Mouse (Mus musculus) hindbrain, postnatal 0 days (tissue): ENCODE data around the gene Kcnip1. TPM values are rescaled to one million over a fixed set of nuclear protein-coding genes. Genes with fewer than 3 reads are reported as not detected.

Experiments
- ATAC-seq: fragments of 200-750 bp; cut with Nextera tagmentation; 2 replicates; pipeline ENCODE4 v1.8.0; 2017; ENCODE audit warnings: mild to moderate bottlenecking, moderate TSS enrichment, moderate library complexity
- DNase-seq: peaks from one replicate; pipeline ENCODE4 v3.0.0-alpha.2; 2015; ENCODE audit warnings: low spot score
- H3K27ac ChIP-seq: fragments of 300-500 bp; sonication (generic); 2 replicates; pipeline ENCODE4 v1.5.1; 2014; ENCODE audit warnings: mild to moderate bottlenecking
- H3K27me3 ChIP-seq: fragments of 300-500 bp; sonication (generic); 2 replicates; pipeline ENCODE4 v1.6.1; 2014; ENCODE audit warnings: low read length, mixed read lengths; ENCODE audit not compliant: insufficient read depth
- H3K36me3 ChIP-seq: fragments of 300-500 bp; sonication (generic); 2 replicates; pipeline ENCODE4 v1.6.1; 2014; ENCODE audit warnings: low read length, mixed read lengths; ENCODE audit not compliant: insufficient read depth
- H3K4me1 ChIP-seq: fragments of 300-500 bp; sonication (generic); 2 replicates; pipeline ENCODE4 v1.6.1; 2014; ENCODE audit warnings: antibody characterized with exemption, low read length, mixed read lengths; ENCODE audit not compliant: insufficient read depth
- H3K4me2 ChIP-seq: fragments of 300-500 bp; sonication (generic); 2 replicates; pipeline ENCODE4 v1.6.1; 2014; ENCODE audit warnings: low read depth, mild to moderate bottlenecking, low read length, moderate library complexity, mixed read lengths
- H3K4me3 ChIP-seq: fragments of 300-500 bp; sonication (generic); 2 replicates; pipeline ENCODE4 v1.5.1; 2014; ENCODE audit warnings: low read length
- H3K9ac ChIP-seq: fragments of 300-500 bp; sonication (generic); replicated peaks from 2 replicates; pipeline ENCODE4 v1.6.1; 2014; ENCODE audit warnings: mild to moderate bottlenecking, low read length, moderate library complexity, mixed read lengths
- H3K9me3 ChIP-seq: fragments of 300-500 bp; sonication (generic); 2 replicates; pipeline ENCODE4 v1.6.1; 2016; ENCODE audit warnings: low read length, mixed read lengths
- CTCF ChIP-seq: IDR thresholded peaks from 2 replicates; pipeline ENCODE4 v1.5.1; 2016; ENCODE audit warnings: antibody characterized with exemption, control low read depth, low read depth
- WGBS: fragments of 180-500 bp; shearing (Covaris S2); extraction: QIAGEN DNeasy Blood & Tissue Kit; methylation state at CpG from one replicate; pipeline ENCODE4 v1.1.7; 2014; 5-methylcytosine and 5-hydroxymethylcytosine counted together
- polyA plus RNA-seq: library from polyadenylated mRNA; unstranded; fragments of >200 nt; fragmentation: Nextera tagmentation; extraction: Ambion mirVana; gene quantifications from 2 replicates; pipeline ENCODE4 v1.2.1, GENCODE M21; 2015
- total RNA-seq: library from RNA; depleted of rRNA; stranded (reverse); fragments of >200 nt; gene quantifications from 2 replicates; pipeline ENCODE4 v1.2.3, GENCODE M21; 2014

Gene Kcnip1
- total and polyA plus RNA-seq, 2 experiments from 2014 or later, result 66.8 to 132 TPM

- H3K9me3 ChIP-seq, result no peaks in the 10 kb centered on the region
- H3K27me3 ChIP-seq, result no peaks in the 10 kb centered on the region
- peak; percentile 37 for DNase-seq
- no peak for TF ChIP-seq CTCF
- peaks cover 4% of the 10 kb centered on the region; the same call in 1 of the 2 replicates for H3K4me1 ChIP-seq
- H3K27ac ChIP-seq, result no peak overlapping the region
- no peak overlapping the region for H3K4me3 ChIP-seq
- ATAC-seq, result no peak
- H3K4me2 ChIP-seq, result no peak overlapping the region
- H3K36me3 ChIP-seq, result no peaks in the 10 kb centered on the region
- WGBS, result 53% methylated on average over 8 of the region's 8 CpGs
- H3K9ac ChIP-seq, result 0 out of 2 replicates have a peak overlapping the region, but pooled peaks have one; percentile 17
Measured at GRCm38 (mm10) chr11:33925778-33926177, 67.2 kb downstream of the Kcnip1 start.

GRCm38 (mm10) chr11:33923031-33923430, 69.9 kb downstream of the Kcnip1 start:
- Histone ChIP-seq H3K9me3 (no peaks in the 10 kb centered on the region), H3K4me2 (no peak overlapping the region), H3K4me1 (peaks cover 4% of the 10 kb centered on the region; the same call in 1 of the 2 replicates), H3K27me3 (no peaks in the 10 kb centered on the region), H3K36me3 (no peaks in the 10 kb centered on the region), H3K27ac (no peak overlapping the region), H3K4me3 (no peak overlapping the region), H3K9ac (no peak overlapping the region)
- WGBS, result 73% methylated on average over 3 of the region's 3 CpGs
- TF ChIP-seq CTCF, result no peak
- ATAC-seq (no peak), DNase-seq (no peak)

GRCm38 (mm10) chr11:33921451-33921850, 71.5 kb downstream of the Kcnip1 start:
- ATAC-seq, result no peak
- 65% methylated on average over 13 of the region's 13 CpGs for WGBS
- no peak for DNase-seq

DNA sequence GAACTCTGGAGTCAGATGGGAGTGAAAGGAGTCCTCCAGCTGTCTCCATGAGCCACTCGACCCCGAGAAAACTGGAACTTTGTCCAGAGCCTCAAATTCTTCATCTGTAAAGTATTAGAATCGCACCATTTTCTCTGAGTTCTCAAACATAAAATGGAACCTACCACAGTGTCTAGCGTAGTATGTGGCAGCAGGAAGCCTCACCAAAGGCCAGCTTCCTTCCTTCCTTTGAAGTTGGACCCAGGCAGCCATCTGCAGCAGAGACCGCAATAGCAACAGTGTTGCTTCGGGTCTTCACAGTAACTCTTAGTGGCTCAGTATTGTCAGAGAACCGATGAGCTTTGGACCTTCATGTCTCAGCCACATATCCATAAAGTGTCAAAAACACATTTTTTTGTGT, 73.1 kb downstream of the Kcnip1 start:
- no peaks in the 10 kb centered on the region for H3K27me3 ChIP-seq
- H3K4me3 ChIP-seq, result no peak overlapping the region
- no peaks in the 10 kb centered on the region for H3K9me3 ChIP-seq
- WGBS, result 84% methylated on average over 7 of the region's 7 CpGs
- H3K36me3 ChIP-seq, result no peaks in the 10 kb centered on the region
- no peaks in the 10 kb centered on the region for H3K4me1 ChIP-seq
- H3K9ac ChIP-seq, result no peak overlapping the region
- TF ChIP-seq CTCF, result no peak
- DNase-seq, result no peak
- H3K4me2 ChIP-seq, result no peak overlapping the region
- no peak overlapping the region for H3K27ac ChIP-seq
- ATAC-seq, result no peak

More at GRCm38 (mm10) chr11:33921451-33921850, 71.5 kb downstream of the Kcnip1 start:
- no peaks in the 10 kb centered on the region; the same call in 1 of the 2 replicates for H3K4me1 ChIP-seq
- H3K27ac ChIP-seq, result no peak overlapping the region
- no peaks in the 10 kb centered on the region for H3K36me3 ChIP-seq
- H3K9me3 ChIP-seq, result no peaks in the 10 kb centered on the region
- no peaks in the 10 kb centered on the region for H3K27me3 ChIP-seq
- no peak overlapping the region for H3K4me3 ChIP-seq
- no peak overlapping the region for H3K4me2 ChIP-seq
- H3K9ac ChIP-seq, result no peak overlapping the region
- TF ChIP-seq CTCF, result no peak

DNA sequence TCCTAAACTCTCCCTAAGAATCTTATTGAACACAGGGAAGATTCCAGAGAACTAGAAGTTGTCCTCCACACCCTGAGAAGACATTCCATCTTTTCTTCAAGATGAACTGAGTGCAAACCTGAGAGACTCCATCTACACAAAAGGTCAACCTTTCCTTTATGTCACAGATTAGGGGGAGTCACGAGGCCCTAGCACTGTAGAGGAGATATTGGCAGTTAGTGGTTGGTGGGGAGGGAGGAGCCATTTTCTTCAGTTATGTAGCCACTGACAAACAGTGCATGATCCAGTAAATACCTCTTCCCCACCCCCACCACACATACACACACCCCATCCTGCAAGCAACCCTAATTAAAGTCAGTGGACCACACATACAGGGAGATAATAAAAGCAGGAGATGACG, 74.5 kb downstream of the Kcnip1 start:
- Histone ChIP-seq H3K27ac (no peak overlapping the region), H3K4me3 (no peak overlapping the region), H3K9ac (no peak overlapping the region), H3K4me1 (0 out of 2 replicates have a peak, but pooled peaks cover 3% of the 10 kb centered on the region), H3K4me2 (no peak overlapping the region), H3K36me3 (no peaks in the 10 kb centered on the region), H3K9me3 (no peaks in the 10 kb centered on the region), H3K27me3 (0 out of 2 replicates have a peak, but pooled peaks cover 6% of the 10 kb centered on the region)
- ATAC-seq (no peak), DNase-seq (no peak)
- 33% methylated on average over 2 of the region's 2 CpGs for WGBS
- no peak for TF ChIP-seq CTCF

DNA sequence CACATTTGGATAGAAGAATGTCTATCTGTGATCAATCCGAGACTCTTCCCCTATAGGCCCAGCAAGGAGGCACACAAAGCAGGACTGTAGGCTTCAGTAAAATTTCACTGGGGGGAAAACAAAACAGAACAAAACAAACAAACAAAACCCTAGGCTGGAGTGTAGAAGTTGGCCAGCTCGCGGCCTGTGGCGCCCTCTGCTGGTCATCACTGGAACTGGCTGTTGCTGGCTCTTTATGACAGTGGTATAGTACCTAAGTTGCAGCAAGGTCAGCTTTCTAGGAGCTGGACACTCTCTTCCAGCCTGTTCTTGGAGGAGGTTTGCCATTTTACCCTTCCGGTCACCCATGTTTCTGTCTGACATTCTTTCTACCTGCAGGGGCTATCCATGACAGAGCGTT, 75.4 kb downstream of the Kcnip1 start:
- 21% methylated on average over 6 of the region's 6 CpGs for WGBS
- TF ChIP-seq CTCF, result peak; percentile 99
- no peaks in the 10 kb centered on the region for H3K9me3 ChIP-seq
- peak; percentile 70 for ATAC-seq
- DNase-seq, result peak; percentile 83
- H3K4me2 ChIP-seq, result no peak overlapping the region
- H3K36me3 ChIP-seq, result no peaks in the 10 kb centered on the region
- 0 out of 2 replicates have a peak, but pooled peaks cover 10% of the 10 kb centered on the region for H3K27me3 ChIP-seq
- no peak overlapping the region for H3K9ac ChIP-seq
- H3K4me1 ChIP-seq, result peaks cover 3% of the 10 kb centered on the region; the same call in 1 of the 2 replicates
- H3K27ac ChIP-seq, result no peak overlapping the region
- no peak overlapping the region for H3K4me3 ChIP-seq

DNA sequence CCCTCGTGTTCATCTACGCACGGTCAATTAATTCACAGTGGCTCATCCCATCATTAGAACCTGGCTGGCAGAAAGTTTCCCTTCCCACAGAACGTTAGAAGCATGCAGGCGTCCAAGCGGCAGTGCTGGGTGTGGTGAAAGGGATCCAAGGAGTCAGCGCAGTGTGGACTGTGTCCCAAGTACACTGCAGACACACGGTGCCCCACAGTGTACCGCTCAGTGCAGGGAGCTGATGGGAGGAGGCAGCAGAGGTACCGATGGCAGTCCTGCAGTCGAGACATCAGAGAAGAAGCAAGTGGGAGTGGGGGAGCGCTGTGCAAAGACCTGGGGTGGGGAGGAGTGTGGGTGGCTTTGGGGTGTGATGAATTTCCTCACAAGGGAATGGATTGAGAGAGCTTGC, 78.7 kb downstream of the Kcnip1 start:
- no peaks in the 10 kb centered on the region for H3K36me3 ChIP-seq
- H3K4me1 ChIP-seq, result peaks cover 7% of the 10 kb centered on the region
- 57% methylated on average over 12 of the region's 12 CpGs for WGBS
- H3K9me3 ChIP-seq, result peaks cover 2% of the 10 kb centered on the region; the same call in 1 of the 2 replicates
- no peak overlapping the region for H3K4me2 ChIP-seq
- H3K4me3 ChIP-seq, result no peak overlapping the region
- no peak overlapping the region for H3K27ac ChIP-seq
- ATAC-seq, result no peak
- no peak for TF ChIP-seq CTCF
- H3K27me3 ChIP-seq, result 0 out of 2 replicates have a peak, but pooled peaks cover 10% of the 10 kb centered on the region
- no peak for DNase-seq
- H3K9ac ChIP-seq, result no peak overlapping the region
